Mouse (Mus musculus) 416B (cell line): ENCODE results near the gene Tmem132e.

Experiments
- DNase-seq: peaks from one replicate; pipeline ENCODE4 v3.0.0; 2011; ENCODE audit warnings: low read depth

Tmem132e gene

GRCm38 (mm10) chr11:82434091-82434831 is 45.6 kb downstream of the Tmem132e start:
- no peak for DNase-seq

- DNase-seq, result no peak
These were observed 46.1 kb downstream of the Tmem132e start for GRCm38 (mm10) chr11:82434832-82435182.

GRCm38 (mm10) chr11:82448485-82448884 is 59.8 kb downstream of the Tmem132e start:
- DNase-seq, result no peak

- no peak for DNase-seq
These were observed 63.8 kb downstream of the Tmem132e start for GRCm38 (mm10) chr11:82452516-82452915.

GRCm38 (mm10) chr11:82453230-82453629 is 64.5 kb downstream of the Tmem132e start:
- no peak for DNase-seq

GRCm38 (mm10) chr11:82461326-82461725 is 72.6 kb downstream of the Tmem132e start:
- no peak for DNase-seq

- no peak for DNase-seq
These were observed 76.8 kb downstream of the Tmem132e start for GRCm38 (mm10) chr11:82465536-82465935.

GRCm38 (mm10) chr11:82467218-82467617 is 78.5 kb downstream of the Tmem132e start:
- DNase-seq, result no peak

- DNase-seq, result no peak
These were observed 82.4 kb downstream of the Tmem132e start for GRCm38 (mm10) chr11:82471076-82471475.

- no peak for DNase-seq
These were observed 84.5 kb downstream of the Tmem132e start for GRCm38 (mm10) chr11:82473137-82473621.

GRCm38 (mm10) chr11:82476092-82476491 is 87.4 kb downstream of the Tmem132e start:
- no peak for DNase-seq

- DNase-seq, result no peak
These were observed 88.7 kb downstream of the Tmem132e start for GRCm38 (mm10) chr11:82477412-82477811.

GRCm38 (mm10) chr11:82480941-82481340 is 92.2 kb downstream of the Tmem132e start:
- DNase-seq, result no peak

- no peak for DNase-seq
These were observed 98.8 kb downstream of the Tmem132e start for GRCm38 (mm10) chr11:82487359-82488086.

GRCm38 (mm10) chr11:82490896-82491295 is 102.2 kb downstream of the Tmem132e start:
- no peak for DNase-seq
